Mouse (Mus musculus): Measurements from ENCODE around the gene Hmg20a.

DNA sequence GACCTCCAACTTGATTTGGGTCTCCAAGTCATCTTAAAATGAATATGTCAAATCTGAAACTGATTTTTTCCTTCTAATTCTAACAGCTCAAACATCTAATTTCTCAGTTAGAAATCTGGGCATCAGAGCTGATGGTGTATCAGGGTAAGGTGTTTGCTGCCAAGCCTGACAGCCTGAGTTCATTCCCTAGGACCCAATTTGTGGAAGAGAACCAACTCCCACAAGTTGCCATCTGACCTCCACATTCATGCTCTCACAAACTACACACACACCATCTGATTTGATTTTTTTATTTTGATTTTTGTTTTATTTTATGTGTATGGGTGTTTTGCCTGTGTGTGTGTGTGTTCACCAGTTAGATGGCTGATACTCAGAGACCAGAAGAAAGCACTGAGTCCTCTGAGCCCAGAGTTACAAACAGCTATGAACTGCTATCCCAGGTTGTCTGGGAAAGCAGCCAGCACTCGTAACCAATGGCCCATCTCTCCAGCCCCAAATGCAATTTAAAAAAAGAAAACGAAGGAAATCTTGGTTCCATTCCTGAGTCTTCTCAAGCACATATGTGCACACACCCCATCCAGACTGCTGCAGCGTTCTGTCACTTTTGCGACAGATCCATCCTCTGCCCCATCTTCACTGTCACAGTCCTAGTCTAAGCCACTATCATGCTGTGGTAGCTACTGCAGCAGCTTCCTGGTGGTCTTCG is 17.6 kb downstream of the Hmg20a start:
- TF ChIP-seq CTCF (IDR thresholded peaks at IDR 0.05; ENCODE audit: low read depth) (no peak), EP300 (IDR thresholded peaks at IDR 0.05; ENCODE audit: low read depth) (no peak)
